Mouse (Mus musculus) CH12.LX (cell line): ENCODE measurements at regions not wholly inside any gene's neighbourhood (a gene's known extent, or its start where the extent isn't known, plus 50 kb on each side); places are given as distances from the start of the nearest gene placed in this dataset.

Source experiments
- CTCF ChIP-seq, 2 experiments: IDR thresholded peaks in 1 of 2; conservative IDR thresholded peaks in 1 of 2; 2 replicates each; pipeline ENCODE4 v1.5.1; 2011 to 2012; ENCODE audit warnings: low read depth in 2 of 2, low read length in 2 of 2, improper control_type of control experiment in 1 of 2, inconsistent platforms in 1 of 2, mild to moderate bottlenecking in 1 of 2, moderate library complexity in 1 of 2
- MAX ChIP-seq: IDR thresholded peaks from 2 replicates; pipeline ENCODE4 v1.6.1; 2011; ENCODE audit warnings: low read length, improper control_type of control experiment
- POLR2A ChIP-seq: IDR thresholded peaks from 2 replicates; pipeline ENCODE4 v1.6.1; 2011; ENCODE audit warnings: low read depth, mild to moderate bottlenecking, improper control_type of control experiment, low read length
- USF1 ChIP-seq: IDR thresholded peaks from 2 replicates; pipeline ENCODE4 v1.6.1; 2014; ENCODE audit warnings: low read depth, mild to moderate bottlenecking, inconsistent platforms, low read length, improper control_type of control experiment
- USF2 ChIP-seq: conservative IDR thresholded peaks from 2 replicates; pipeline ENCODE4 v1.6.1; 2011; ENCODE audit warnings: low read depth, low read length, improper control_type of control experiment
- ZMIZ1 ChIP-seq: IDR thresholded peaks from 2 replicates; pipeline ENCODE4 v1.6.1; 2012; ENCODE audit warnings: low read depth, mild to moderate bottlenecking, inconsistent platforms, low read length, improper control_type of control experiment

- TF ChIP-seq USF2 (no peak), POLR2A (no peak), CTCF (conservative IDR thresholded peaks at IDR 0.05 in 1 of 2, IDR thresholded peaks at IDR 0.05 in 1 of 2; ENCODE audit: low read depth in 2 of 2, low read length in 2 of 2) (no peak), USF1 (no peak), ZMIZ1 (no peak), MAX (no peak)
These were observed 159.6 kb downstream of the Adgrd1 start for GRCm38 (mm10) chr5:129256136-129256535.
